Mouse (Mus musculus) layer of hippocampus, adult 2 months (tissue): ENCODE data around the gene Fam19a5. TPM values are rescaled to one million over a fixed set of nuclear protein-coding genes. Genes with fewer than 3 reads are reported as not detected.
A peak's percentile ranks its signal among the peaks of the same experiment; 100 is the strongest.

Source experiments
- DNase-seq, 2 experiments: peaks; one replicate each; pipeline ENCODE4 v3.0.0; 2022; ENCODE audit warnings: low spot score in 2 of 2
- H3K27ac ChIP-seq: fragments of 200-600 bp; 2 replicates; pipeline ENCODE4 v1.8.1; 2022
- H3K4me3 ChIP-seq: fragments of 200-600 bp; 2 replicates; pipeline ENCODE4 v1.8.1; 2022; ENCODE audit warnings: mild to moderate bottlenecking
- CTCF ChIP-seq: fragments of 200-600 bp; conservative IDR thresholded peaks from 2 replicates; pipeline ENCODE4 v1.8.1; 2022; ENCODE audit warnings: antibody characterized with exemption, mild to moderate bottlenecking, moderate library complexity
- total RNA-seq, 2 experiments: library from RNA; stranded (reverse); gene quantifications; 2 replicates each; pipeline ENCODE4 v1.2.3; 2021

Gene Fam19a5
- total RNA-seq, 2 experiments from 2014 or later, result 135 to 141 TPM

GRCm38 (mm10) chr15:87692865-87693513 is 148.9 kb downstream of the Fam19a5 start:
- DNase-seq, result no peak
- Histone ChIP-seq H3K4me3 (no peak overlapping the region), H3K27ac (no peak overlapping the region)
- TF ChIP-seq CTCF, result no peak

GRCm38 (mm10) chr15:87697433-87697996 is 153.4 kb downstream of the Fam19a5 start:
- Histone ChIP-seq H3K27ac (no peak overlapping the region), H3K4me3 (no peak overlapping the region)
- no peak for TF ChIP-seq CTCF
- no peak for DNase-seq

- DNase-seq, result no peak
- Histone ChIP-seq H3K27ac (no peak overlapping the region), H3K4me3 (no peak overlapping the region)
- no peak for TF ChIP-seq CTCF
Observed at GRCm38 (mm10) chr15:87698562-87699320, 154.6 kb downstream of the Fam19a5 start.

GRCm38 (mm10) chr15:87702821-87703220 is 158.7 kb downstream of the Fam19a5 start:
- TF ChIP-seq CTCF, result no peak
- no peak overlapping the region for H3K4me3 ChIP-seq
- peak overlapping the region; percentile 46; the same call in 1 of the 2 replicates for H3K27ac ChIP-seq
- no peak for DNase-seq

GRCm38 (mm10) chr15:87703334-87703733 is 159.2 kb downstream of the Fam19a5 start:
- H3K4me3 ChIP-seq, result no peak overlapping the region
- DNase-seq, result no peak
- TF ChIP-seq CTCF, result no peak

GRCm38 (mm10) chr15:87711790-87712189 is 167.7 kb downstream of the Fam19a5 start:
- no peak for TF ChIP-seq CTCF
- H3K4me3 ChIP-seq, result no peak overlapping the region
- no peak for DNase-seq
- H3K27ac ChIP-seq, result no peak overlapping the region

More at GRCm38 (mm10) chr15:87703334-87703733, 159.2 kb downstream of the Fam19a5 start:
- H3K27ac ChIP-seq, result peak overlapping the region; percentile 46; the same call in 1 of the 2 replicates

- Histone ChIP-seq H3K4me3 (no peak overlapping the region), H3K27ac (no peak overlapping the region)
- TF ChIP-seq CTCF, result no peak
- DNase-seq, result no peak
Observed at GRCm38 (mm10) chr15:87712221-87712620, 168.1 kb downstream of the Fam19a5 start.

GRCm38 (mm10) chr15:87715037-87715676 is 171.1 kb downstream of the Fam19a5 start:
- peak; percentile 27; the same call in 1 of the 2 replicates for TF ChIP-seq CTCF
- Histone ChIP-seq H3K4me3 (no peak overlapping the region), H3K27ac (peak overlapping the region; percentile 61; the same call in 1 of the 2 replicates)
- DNase-seq, result peak; percentile 42 to 74

- H3K4me3 ChIP-seq, result no peak overlapping the region
- no peak overlapping the region for H3K27ac ChIP-seq
- no peak for DNase-seq
- TF ChIP-seq CTCF, result no peak
Observed at GRCm38 (mm10) chr15:87717056-87717455, 173.0 kb downstream of the Fam19a5 start.

GRCm38 (mm10) chr15:87723455-87723986 is 179.4 kb downstream of the Fam19a5 start:
- no peak overlapping the region for H3K4me3 ChIP-seq
- no peak for DNase-seq
- H3K27ac ChIP-seq, result no peak overlapping the region
- no peak for TF ChIP-seq CTCF

- Histone ChIP-seq H3K27ac (peak overlapping the region; percentile 7; the same call in 1 of the 2 replicates), H3K4me3 (no peak overlapping the region)
- no peak for TF ChIP-seq CTCF
- no peak for DNase-seq
Observed at GRCm38 (mm10) chr15:87726657-87727236, 182.6 kb downstream of the Fam19a5 start.

GRCm38 (mm10) chr15:87736345-87736744 is 192.2 kb downstream of the Fam19a5 start:
- DNase-seq, result no peak
- Histone ChIP-seq H3K27ac (no peak overlapping the region), H3K4me3 (no peak overlapping the region)
- TF ChIP-seq CTCF, result no peak
